Mouse (Mus musculus) bone marrow macrophage, adult 2 months (primary cell): ENCODE measurements around the gene Nfib.

Experiments
- CTCF ChIP-seq: IDR thresholded peaks from 2 replicates; pipeline ENCODE4 v1.5.1; 2012; ENCODE audit warnings: low read depth, mild to moderate bottlenecking, low read length, moderate library complexity
- POLR2A ChIP-seq: IDR thresholded peaks from 2 replicates; pipeline ENCODE4 v1.6.1; 2012; ENCODE audit warnings: mild to moderate bottlenecking, low read depth, low read length, borderline replicate concordance

- TF ChIP-seq CTCF: no peak
- TF ChIP-seq POLR2A: no peak
Observed at GRCm38 (mm10) chr4:82735764-82736163, 30.2 kb upstream of the Nfib start.
